Mouse (Mus musculus) ES-E14 (cell line): ENCODE results near the gene Hdac9.

Experiments
- HCFC1 ChIP-seq: IDR thresholded peaks from 2 replicates; pipeline ENCODE4 v1.6.1; 2012; ENCODE audit warnings: low read length, inconsistent platforms, borderline replicate concordance; ENCODE audit not compliant: insufficient read depth
- MAFK ChIP-seq: IDR thresholded peaks from 2 replicates; pipeline ENCODE4 v1.6.1; 2014; ENCODE audit warnings: mild to moderate bottlenecking, low read depth, low read length, inconsistent platforms; ENCODE audit not compliant: insufficient read depth
- ZC3H11A ChIP-seq: IDR thresholded peaks from 2 replicates; pipeline ENCODE4 v1.6.1; 2012; ENCODE audit warnings: low read depth, mild to moderate bottlenecking, inconsistent platforms, low read length, borderline replicate concordance
- ZNF384 ChIP-seq: IDR thresholded peaks from 2 replicates; pipeline ENCODE4 v1.6.1; 2012; ENCODE audit warnings: low read depth, low read length, inconsistent platforms

DNA sequence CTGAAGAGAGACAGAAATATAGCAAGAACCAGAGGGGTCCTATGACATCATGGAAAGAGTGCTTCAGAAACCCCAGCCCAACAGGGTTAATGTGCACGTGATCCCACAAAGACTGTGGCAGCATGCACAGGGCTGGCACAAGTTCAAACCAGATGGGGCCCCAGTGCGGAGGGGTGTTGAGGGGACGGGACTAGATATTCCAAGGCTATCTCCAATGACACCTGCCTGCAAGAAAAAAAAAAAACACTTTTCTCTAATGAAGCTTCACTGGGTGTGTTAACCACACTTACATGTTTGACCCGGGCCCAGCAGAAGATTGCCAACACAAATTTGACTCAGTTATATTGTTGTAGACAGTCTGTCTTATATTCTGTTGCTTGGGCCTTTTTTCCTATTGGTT, 28.2 kb downstream of the Hdac9 start:
- TF ChIP-seq HCFC1 (no peak), MAFK (no peak), ZC3H11A (no peak), ZNF384 (no peak)
